Mouse (Mus musculus): ENCODE measurements at regions not wholly inside any gene's neighbourhood (a gene's known extent, or its start where the extent isn't known, plus 50 kb on each side); places are given as distances from the start of the nearest gene placed in this dataset.

GRCm38 (mm10) chr14:8993421-8993820 is 327.4 kb upstream of the 4930452B06Rik start:
- DNase-seq (ENCODE audit: low spot score): no peak
- Histone ChIP-seq H3K4me1 (no peaks in the 10 kb centered on the region), H3K9me3 (replicated peaks) (no peaks in the 10 kb centered on the region), H3K27ac (replicated peaks) (no peak overlapping the region), H3K27me3 (ENCODE audit: low read depth, poor library complexity, severe bottlenecking) (no peaks in the 10 kb centered on the region), H3K4me3 (no peak overlapping the region), H3K36me3 (no peaks in the 10 kb centered on the region)
- 86% methylated on average over 1 of the region's 1 CpGs for WGBS

GRCm38 (mm10) chr14:8985086-8985793 is 319.2 kb upstream of the 4930452B06Rik start:
- no peaks in the 10 kb centered on the region for H3K4me1 ChIP-seq
- DNase-seq (ENCODE audit: low spot score): no peak
- H3K9me3 ChIP-seq (replicated peaks): no peaks in the 10 kb centered on the region
- H3K36me3 ChIP-seq: no peaks in the 10 kb centered on the region
- WGBS: 94% methylated on average over 4 of the region's 4 CpGs
- no peak overlapping the region for H3K4me3 ChIP-seq
- H3K27ac ChIP-seq (replicated peaks): no peak overlapping the region
- H3K27me3 ChIP-seq (ENCODE audit: low read depth, poor library complexity, severe bottlenecking): no peaks in the 10 kb centered on the region

GRCm38 (mm10) chr14:8961554-8961953 is 295.5 kb upstream of the 4930452B06Rik start:
- 80% methylated on average over 2 of the region's 2 CpGs for WGBS
- no peak overlapping the region for H3K4me3 ChIP-seq
- no peaks in the 10 kb centered on the region for H3K27me3 ChIP-seq (ENCODE audit: low read depth, poor library complexity, severe bottlenecking)
- no peaks in the 10 kb centered on the region for H3K36me3 ChIP-seq
- no peaks in the 10 kb centered on the region for H3K4me1 ChIP-seq
- no peak for DNase-seq (ENCODE audit: low spot score)
- no peak overlapping the region for H3K27ac ChIP-seq (replicated peaks)
- H3K9me3 ChIP-seq (replicated peaks): no peaks in the 10 kb centered on the region

GRCm38 (mm10) chr14:8952853-8953397 is 286.9 kb upstream of the 4930452B06Rik start:
- no peak for DNase-seq (ENCODE audit: low spot score)
- H3K27me3 ChIP-seq (ENCODE audit: low read depth, poor library complexity, severe bottlenecking): no peaks in the 10 kb centered on the region
- 75% methylated on average over 6 of the region's 6 CpGs for WGBS

GRCm38 (mm10) chr14:8948751-8949150 is 282.7 kb upstream of the 4930452B06Rik start:
- Histone ChIP-seq H3K27me3 (ENCODE audit: low read depth, poor library complexity, severe bottlenecking) (no peaks in the 10 kb centered on the region), H3K36me3 (no peaks in the 10 kb centered on the region), H3K9me3 (replicated peaks) (no peaks in the 10 kb centered on the region), H3K4me3 (no peak overlapping the region), H3K27ac (replicated peaks) (no peak overlapping the region), H3K4me1 (no peaks in the 10 kb centered on the region)
- WGBS: 69% methylated on average over 2 of the region's 2 CpGs
- DNase-seq (ENCODE audit: low spot score): no peak

More at GRCm38 (mm10) chr14:8952853-8953397, 286.9 kb upstream of the 4930452B06Rik start:
- Histone ChIP-seq H3K36me3 (no peaks in the 10 kb centered on the region), H3K4me3 (no peak overlapping the region), H3K27ac (replicated peaks) (no peak overlapping the region), H3K9me3 (replicated peaks) (no peaks in the 10 kb centered on the region), H3K4me1 (no peaks in the 10 kb centered on the region)

- Histone ChIP-seq H3K4me3 (no peak overlapping the region), H3K36me3 (no peaks in the 10 kb centered on the region), H3K27me3 (ENCODE audit: low read depth, poor library complexity, severe bottlenecking) (no peaks in the 10 kb centered on the region), H3K27ac (replicated peaks) (no peak overlapping the region), H3K4me1 (no peaks in the 10 kb centered on the region), H3K9me3 (replicated peaks) (no peaks in the 10 kb centered on the region)
- no peak for DNase-seq (ENCODE audit: low spot score)
- WGBS: 83% methylated on average over 5 of the region's 5 CpGs
Measured at GRCm38 (mm10) chr14:8946851-8947625, 281.0 kb upstream of the 4930452B06Rik start.

GRCm38 (mm10) chr14:8935121-8935520 is 269.1 kb upstream of the 4930452B06Rik start:
- no peak overlapping the region for H3K27ac ChIP-seq (replicated peaks)
- H3K4me1 ChIP-seq: no peaks in the 10 kb centered on the region
- H3K27me3 ChIP-seq (ENCODE audit: low read depth, poor library complexity, severe bottlenecking): no peaks in the 10 kb centered on the region
- no peak overlapping the region for H3K4me3 ChIP-seq
- WGBS: 41% methylated on average over 5 of the region's 5 CpGs
- H3K9me3 ChIP-seq (replicated peaks): no peaks in the 10 kb centered on the region
- no peaks in the 10 kb centered on the region for H3K36me3 ChIP-seq
- DNase-seq (ENCODE audit: low spot score): peak; percentile 26
